Mouse (Mus musculus): ENCODE data around the gene Tatdn3.

The Tatdn3 gene

GRCm38 (mm10) chr1:191062781-191063485 is at the start of gene Tatdn3, which contains the start of gene Nsl1:
Gene Tatdn3, minus strand, starts transcription at chr1:191062932.
Gene Nsl1, plus strand, starts transcription at chr1:191063012.
- DNase-seq: peak; percentile 90

DNA sequence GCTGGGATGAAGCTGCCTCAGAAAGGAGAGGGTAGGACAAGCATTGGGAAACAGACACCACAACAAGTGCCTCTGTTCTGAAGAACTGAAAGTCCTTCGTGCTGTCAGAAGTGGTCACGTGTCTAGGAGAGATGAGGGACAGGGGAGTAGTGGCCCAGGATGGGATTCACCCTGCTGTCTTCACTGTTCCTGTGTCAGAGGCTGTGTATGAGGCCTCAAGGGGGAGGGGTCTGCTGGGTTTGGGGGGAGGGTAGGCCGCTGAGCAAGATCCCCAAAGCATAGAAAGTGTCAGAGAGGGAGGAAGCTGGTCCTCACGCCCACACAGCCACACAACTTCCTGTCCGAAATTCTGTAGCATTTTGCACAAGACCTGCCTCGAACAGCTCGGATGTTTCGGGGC is 48.4 kb upstream of the Tatdn3 start:
- no peak for DNase-seq

GRCm38 (mm10) chr1:191109907-191110306 is 47.2 kb upstream of the Tatdn3 start:
- DNase-seq: no peak

DNA sequence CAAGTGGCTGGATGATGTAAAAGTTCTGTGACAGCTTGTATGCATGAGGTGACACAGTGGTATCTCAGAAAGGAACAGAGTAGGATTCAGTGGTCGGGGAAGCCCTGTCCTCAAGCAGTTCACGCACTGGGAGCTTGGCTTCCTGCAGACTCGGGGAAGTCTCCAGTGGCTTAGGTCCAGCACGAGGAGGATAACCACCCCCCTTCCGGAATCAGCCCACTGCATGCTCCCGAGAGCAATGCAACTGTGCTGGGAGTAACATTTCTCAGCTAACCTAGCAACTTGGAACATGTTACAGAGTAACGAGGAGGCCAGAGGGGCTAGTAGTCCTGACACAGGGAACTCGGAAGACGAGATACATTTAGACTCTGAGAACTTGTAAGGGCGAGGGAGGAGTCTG is 44.6 kb upstream of the Tatdn3 start:
- no peak for DNase-seq

DNA sequence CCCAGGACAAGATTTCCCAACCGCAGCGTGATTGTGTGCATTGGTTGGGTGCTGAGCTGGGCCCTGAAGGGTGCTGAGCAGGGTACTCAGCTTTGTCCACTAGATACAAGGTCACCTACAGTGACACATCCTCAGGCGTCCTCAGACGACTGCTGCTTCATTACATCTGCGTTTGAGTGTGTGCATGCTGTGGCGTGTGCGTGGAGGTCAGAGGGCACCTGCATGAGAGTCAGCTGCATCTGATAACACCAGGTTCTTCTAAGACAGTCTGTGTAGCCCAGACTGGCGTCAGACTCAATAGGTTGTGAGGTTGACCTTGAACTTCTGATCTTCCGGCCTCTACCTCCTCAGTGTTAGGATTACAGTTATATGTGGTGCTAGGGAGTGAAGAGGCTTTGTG is 42.5 kb upstream of the Tatdn3 start:
- no peak for DNase-seq

DNA sequence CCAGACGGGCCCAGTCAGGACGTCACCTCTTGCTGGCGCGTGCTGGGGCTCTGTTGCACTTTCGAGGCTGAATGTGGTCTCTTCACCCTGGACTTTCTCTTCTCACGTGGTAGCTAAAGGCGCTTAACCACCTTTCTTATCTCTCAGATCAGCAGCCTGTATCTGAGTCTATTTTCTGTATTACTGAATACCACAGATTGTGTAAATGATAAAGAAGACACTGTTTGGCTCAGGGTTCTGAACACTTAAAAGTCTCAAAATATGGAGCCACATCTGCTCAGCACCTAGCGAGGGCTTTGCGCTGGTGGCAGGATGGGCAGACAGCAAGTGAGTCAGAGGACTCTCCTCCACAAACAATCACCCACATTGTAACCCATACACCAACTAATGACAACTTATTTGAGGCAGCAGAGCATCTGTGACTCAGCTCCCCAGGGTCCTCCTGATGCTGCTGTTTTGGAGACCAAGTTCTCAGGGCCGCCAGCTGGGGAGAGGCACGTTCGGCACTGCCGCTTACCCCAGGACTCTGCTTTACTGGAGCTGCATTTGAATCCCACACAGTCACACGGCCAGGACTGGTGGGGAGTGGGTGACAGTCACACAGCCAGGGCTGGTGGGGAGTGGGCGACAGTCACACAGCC is 40.1 kb upstream of the Tatdn3 start:
- DNase-seq: no peak

- DNase-seq: no peak
These were observed 37.1 kb upstream of the Tatdn3 start for GRCm38 (mm10) chr1:191099772-191100291.

DNA sequence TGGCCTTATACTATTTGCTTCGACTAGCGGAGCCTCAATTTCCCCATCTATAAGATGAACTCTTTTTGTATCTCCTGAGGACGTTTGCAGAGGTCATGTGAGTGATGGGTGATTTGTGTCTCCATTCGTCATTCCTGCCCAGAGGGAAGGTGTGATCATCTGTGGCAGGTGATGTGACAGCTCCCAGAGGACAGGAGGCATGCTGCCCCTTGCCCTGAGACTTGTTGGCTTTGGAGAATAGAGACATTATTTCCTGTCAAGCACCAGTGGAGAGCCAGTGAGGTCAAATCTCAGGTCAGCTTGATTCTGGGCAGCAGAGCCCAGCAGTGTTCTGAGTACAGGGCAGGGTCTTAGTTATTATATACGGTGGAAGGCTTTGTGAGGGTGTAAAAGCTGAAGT is 36.4 kb upstream of the Tatdn3 start:
- no peak for DNase-seq

DNA sequence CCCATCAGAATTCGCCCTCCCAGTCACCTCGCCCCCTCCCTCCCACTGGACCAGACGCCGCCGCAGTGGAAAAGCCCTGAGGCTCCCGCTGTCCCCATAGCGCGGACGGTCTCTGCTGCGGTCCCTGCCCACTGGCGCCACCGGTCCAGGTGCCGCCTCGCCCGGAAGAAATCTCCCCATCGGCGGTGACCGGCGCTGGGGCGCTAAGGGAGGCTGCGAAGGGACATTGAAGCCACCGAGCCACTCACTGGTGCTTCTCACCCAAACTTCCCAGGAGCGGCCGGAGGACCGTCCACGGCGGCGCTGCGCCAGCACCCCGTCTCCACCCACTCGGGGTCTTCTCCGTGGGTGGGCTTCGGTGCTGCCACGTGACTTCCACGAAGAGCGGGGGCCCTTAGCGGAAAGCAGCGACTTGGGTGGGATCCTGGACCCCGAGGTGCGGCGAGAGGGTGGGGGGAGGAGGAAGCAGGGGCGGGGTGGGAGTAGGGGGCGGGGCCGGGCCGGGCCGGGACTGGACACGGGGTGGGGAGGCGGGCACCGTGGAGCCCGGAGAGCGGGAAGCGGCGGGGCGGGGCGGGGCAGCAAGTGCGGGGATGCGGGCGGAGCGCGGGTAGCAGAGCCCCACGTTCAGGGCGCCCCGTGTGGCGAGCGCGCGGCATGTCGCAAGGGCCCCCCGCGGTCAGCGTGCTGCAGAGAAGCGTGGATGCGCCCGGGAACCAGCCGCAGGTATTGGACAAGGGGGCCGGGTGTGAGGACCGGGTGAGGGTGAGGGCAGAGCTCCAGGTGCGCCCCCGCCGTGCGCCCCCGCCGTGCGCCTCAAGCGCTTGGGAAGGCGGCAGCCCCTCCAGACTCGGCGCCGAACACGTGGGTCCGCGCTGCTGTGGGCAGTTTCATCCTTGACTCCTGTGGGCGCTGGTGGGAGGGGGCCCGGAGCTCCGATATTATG is 35.3 kb upstream of the Tatdn3 start, which contains the start of gene Batf3:
TSS of gene Batf3 (plus strand) at position 46 of the 946 bp plus-strand sequence.
- DNase-seq: peak; percentile 54 to 74

DNA sequence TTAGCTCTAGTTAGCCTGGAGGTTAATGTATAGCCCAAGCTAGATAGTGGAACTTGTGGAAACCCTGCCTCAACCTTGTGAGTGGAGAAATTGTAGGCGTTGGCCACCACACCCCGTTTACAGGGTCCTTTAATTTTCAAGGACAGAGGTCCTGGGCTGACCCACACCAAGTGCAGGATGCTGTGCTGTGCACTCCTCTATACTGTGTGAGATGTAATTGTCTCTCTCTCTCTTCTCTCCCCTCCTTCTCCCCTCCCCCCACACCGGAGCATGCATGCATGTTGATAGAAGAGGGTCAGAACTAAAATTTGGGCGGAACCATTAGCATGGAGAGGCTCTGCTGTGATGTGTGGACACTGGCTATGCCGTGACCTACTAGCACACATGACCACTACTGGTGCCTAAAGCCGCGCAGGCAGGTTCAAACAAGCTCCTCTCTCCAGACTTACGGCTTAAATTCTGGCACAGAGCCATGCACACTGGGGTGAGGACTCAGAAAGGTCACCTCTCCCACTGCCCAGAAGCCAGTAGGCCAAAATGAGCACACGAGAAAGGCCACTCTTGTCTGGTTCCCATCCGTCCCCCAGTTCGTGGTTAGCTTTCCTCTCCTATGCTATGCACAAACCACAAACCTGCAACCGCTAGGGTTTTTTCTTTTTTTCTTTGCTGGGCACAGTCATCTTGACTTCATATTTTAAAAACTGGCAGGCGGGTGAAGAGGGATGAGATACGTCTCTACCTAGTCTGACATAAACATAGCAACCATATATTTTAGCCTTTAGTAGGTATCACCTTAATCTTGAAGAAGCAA is 34.3 kb upstream of the Tatdn3 start:
- peak; percentile 42 to 70 for DNase-seq

GRCm38 (mm10) chr1:191095019-191095418 is 32.3 kb upstream of the Tatdn3 start:
- DNase-seq: no peak

DNA sequence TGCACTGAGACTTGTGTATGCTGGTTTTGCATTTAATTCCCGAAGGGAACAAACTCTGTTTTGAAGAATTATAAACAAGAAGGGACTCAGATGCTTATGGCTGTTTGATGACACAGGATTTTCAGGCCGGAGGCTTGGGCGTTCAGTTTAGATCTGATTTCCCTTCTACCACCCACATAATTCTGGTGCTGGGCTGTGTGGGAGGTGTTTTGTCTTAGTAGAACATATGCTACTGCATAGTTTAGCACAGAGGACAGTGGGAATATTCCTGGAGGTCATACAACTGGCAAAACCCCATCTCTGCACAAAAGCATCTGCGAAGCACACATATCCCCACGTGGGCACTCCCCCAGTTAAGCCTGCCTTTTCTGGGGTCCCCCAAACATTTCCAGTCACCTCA is 30.8 kb upstream of the Tatdn3 start:
- DNase-seq: no peak

DNA sequence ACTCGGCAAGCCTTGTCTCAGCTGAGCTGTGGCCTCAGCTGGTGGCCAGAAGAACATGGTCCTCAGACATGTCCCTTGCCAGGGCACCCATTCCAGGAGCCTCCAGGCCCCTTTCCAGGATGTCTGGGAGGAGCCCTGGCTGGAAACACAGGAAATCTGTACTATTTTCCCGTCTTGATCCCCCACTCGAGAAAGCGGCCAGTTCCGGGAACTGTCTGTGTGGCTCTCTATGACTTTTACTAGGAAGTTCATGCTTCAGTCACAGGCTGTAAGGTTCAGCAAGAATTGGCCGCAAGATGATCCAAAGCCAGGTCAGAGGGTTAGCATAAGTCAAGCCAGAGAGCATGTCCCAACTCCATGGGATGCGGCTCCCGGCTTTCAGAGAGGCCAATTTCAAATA is 29.3 kb upstream of the Tatdn3 start:
- peak in 1 of 2 experiments; percentile 22 for DNase-seq

DNA sequence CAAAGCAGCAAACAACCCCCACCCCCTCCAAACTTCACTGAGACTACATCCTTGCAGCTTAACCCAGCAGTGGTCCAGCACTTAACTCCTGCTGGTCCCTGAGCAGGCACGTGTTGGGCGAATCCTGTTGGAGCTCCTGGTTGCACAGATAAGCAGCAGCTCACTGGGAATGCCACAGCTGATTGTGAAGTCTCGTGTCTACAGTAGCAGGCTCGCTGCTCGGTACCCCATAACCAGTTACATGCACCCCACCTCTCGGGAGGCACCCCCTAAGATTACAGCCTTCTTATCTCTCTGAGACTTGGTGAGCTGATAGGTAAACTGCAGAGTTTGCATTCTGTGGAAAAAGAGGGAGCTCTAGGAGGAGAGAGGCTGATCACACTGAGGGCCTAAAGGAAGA is 26.6 kb upstream of the Tatdn3 start:
- no peak for DNase-seq

DNA sequence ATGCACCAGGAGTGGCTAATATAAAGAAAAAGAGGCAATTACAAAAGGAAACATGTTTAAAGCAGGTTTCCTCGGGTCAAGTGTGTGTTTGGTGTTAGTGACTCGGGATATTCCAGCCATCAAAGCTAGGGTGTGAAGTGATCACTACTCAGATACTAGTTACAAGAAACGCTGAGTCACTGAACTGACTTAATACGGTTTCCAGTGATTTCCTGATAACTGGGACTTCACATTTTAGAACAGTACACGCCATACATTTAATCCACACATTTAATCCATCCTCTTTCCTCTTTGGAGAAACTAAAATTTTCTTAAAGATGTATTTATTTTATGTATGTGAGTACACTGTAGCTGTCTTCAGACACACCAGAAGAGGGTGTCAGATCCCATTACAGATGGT is 25.2 kb upstream of the Tatdn3 start:
- no peak for DNase-seq

- DNase-seq: no peak
These were observed 24.2 kb upstream of the Tatdn3 start for GRCm38 (mm10) chr1:191086960-191087359.

DNA sequence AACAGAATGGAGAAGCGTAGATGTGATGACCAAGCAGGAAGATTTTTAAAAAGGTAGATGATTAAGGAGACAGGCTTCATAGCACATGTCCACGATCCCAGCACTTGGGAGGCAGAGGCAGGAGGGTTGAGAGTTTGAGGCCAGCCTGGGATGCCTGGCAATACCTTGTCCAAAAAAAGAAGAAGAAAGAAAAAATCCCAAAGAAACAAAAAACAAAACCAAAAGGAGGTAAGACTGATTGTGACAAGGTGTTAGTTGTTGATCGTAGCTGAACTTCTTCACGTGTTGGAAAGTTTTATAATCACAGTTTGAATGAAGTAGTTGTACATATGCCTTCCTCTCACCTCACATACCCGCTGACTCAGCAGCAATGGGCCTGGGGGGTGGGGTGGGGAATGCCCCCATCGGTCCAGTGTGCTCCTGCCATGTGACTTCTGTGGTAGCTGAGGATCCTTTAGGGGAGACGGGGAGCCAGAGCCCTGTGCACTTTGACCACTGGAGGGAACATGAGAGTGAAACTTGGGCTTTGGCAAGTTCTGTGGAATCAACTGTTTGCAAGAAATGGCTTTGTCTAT is 23.7 kb upstream of the Tatdn3 start:
- peak in 1 of 2 experiments; percentile 56 for DNase-seq

GRCm38 (mm10) chr1:191085597-191085996 is 22.9 kb upstream of the Tatdn3 start:
- no peak for DNase-seq

- DNase-seq: peak; percentile 54 to 84
These were observed 22.3 kb upstream of the Tatdn3 start for GRCm38 (mm10) chr1:191084951-191085559.

- DNase-seq: no peak
These were observed 20.5 kb upstream of the Tatdn3 start for GRCm38 (mm10) chr1:191083230-191083629.

DNA sequence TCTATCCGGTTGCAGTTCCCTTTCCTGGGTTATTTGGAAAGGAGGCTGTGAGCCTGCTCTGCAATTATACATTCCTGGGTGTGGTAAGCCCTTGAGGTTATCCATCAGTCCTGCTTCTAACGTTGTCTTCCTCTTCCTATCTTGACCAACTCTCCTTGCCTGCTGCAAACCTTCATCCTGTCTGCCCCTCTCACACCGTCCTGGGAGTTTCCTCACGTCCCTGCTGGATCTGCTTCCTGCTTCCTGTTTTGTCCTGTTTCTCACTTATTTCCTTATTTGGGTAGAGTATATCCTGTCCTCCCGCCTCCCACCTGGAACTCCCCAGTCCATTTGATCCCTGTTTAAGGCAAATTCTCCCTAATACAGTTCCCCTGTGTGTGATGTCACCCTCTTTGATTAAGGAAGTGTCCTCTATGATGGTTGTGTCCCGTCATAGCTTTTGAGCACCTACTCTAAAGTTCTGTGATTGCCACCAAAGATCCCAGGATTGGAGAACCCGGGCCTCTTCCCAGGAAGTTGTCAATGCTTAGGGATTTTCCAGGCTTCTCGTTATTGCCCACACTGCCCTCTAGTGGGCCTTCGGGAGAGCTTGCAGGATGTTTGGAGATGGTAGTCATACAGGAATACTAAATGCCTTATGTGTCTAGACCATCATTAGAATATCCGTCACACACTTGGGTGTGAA is 12.6 kb upstream of the Tatdn3 start:
- DNase-seq: peak; percentile 76 to 79
